Mouse (Mus musculus) hindbrain, embryonic 10.5 days (tissue): ENCODE data around the gene Zbtb25. TPM values are rescaled to one million over a fixed set of nuclear protein-coding genes. Genes with fewer than 3 reads are reported as not detected.

ENCODE experiments used
- DNase-seq: peaks from one replicate; pipeline ENCODE4 v3.0.0-alpha.2; 2017; ENCODE audit warnings: low spot score
- H3K27ac ChIP-seq: fragments of 300-500 bp; sonication (generic); 2 replicates; pipeline ENCODE4 v1.5.1; 2016; ENCODE audit warnings: mild to moderate bottlenecking, moderate library complexity
- H3K27me3 ChIP-seq: fragments of 300-500 bp; sonication (generic); 2 replicates; pipeline ENCODE4 v1.6.1; 2016; ENCODE audit warnings: mild to moderate bottlenecking; ENCODE audit not compliant: poor library complexity, insufficient read depth, severe bottlenecking
- H3K36me3 ChIP-seq: fragments of 300-500 bp; sonication (generic); 2 replicates; pipeline ENCODE4 v1.6.1; 2016; ENCODE audit warnings: mild to moderate bottlenecking, moderate library complexity
- H3K4me1 ChIP-seq: fragments of 300-500 bp; sonication (generic); replicated peaks from 2 replicates; pipeline ENCODE4 v1.6.1; 2016; ENCODE audit warnings: mild to moderate bottlenecking
- H3K4me3 ChIP-seq: fragments of 300-500 bp; sonication (generic); 2 replicates; pipeline ENCODE4 v1.5.1; 2016; ENCODE audit warnings: mild to moderate bottlenecking, moderate library complexity
- H3K9me3 ChIP-seq: fragments of 300-500 bp; sonication (generic); 2 replicates; pipeline ENCODE4 v1.6.1; 2016; ENCODE audit warnings: mild to moderate bottlenecking, moderate library complexity
- WGBS: fragments of 180-500 bp; shearing (Covaris S2); methylation state at CpG from one replicate; pipeline ENCODE4 v1.1.7; 2016; 5-methylcytosine and 5-hydroxymethylcytosine counted together
- polyA plus RNA-seq: library from polyadenylated mRNA; unstranded; fragments of >200 nt; fragmentation: Nextera tagmentation; extraction: Ambion mirVana; gene quantifications from 2 replicates; pipeline ENCODE4 v1.2.1, GENCODE M21; 2016

Zbtb25 gene
- polyA plus RNA-seq, 1 experiment from 2014 or later, result 17.9 TPM

DNA sequence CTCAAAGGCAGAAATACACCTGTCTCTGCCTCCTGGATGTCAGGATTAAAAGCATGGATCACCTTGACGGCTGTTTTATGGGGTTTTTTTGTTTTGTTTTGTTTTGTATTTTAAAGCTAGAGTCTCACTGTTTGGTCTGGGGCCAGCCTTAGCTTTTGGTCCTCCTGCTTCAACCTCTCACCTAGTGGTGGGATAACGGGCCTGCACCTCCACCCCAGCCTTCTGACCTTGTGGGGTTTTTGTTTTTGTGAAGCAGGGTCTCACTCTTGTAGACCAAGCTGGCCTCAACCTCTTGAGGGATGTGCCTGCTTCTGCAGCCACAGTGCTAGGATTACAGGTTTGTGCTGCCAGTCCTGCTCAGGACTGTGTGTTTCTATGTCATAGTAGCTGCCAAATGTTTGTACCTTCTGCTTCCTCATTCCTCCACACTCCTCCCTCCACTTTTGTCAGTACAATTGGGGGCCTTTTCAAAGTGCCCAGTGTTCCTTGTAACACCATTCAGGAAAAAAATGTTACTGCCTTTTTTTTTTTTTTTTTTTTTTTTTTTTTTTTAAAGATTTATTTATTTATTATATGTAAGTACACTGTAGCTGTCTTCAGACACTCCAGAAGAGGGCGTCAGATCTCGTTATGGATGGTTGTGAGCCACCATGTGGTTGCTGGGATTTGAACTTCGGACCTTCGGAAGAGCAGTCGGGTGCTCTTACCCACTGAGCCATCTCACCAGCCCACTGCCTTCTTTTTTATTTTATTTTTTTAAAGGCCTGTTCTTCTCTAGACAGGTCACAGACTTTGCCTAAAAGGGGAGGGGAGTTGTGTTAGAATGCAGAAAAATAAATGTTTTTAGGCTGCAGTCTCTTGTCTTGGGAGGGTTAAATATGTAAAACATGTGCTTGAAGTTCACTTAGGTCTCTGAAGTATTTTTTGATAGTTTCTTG, 3.7 kb upstream of the Zbtb25 start:
- no peak overlapping the region for H3K27ac ChIP-seq
- no peaks in the 10 kb centered on the region for H3K9me3 ChIP-seq
- H3K4me3 ChIP-seq, result peak overlapping the region; percentile 93; the same call in 1 of the 2 replicates
- 73% methylated on average over 6 of the region's 7 CpGs for WGBS
- H3K4me1 ChIP-seq, result peaks cover 58% of the 10 kb centered on the region
- no peaks in the 10 kb centered on the region for H3K36me3 ChIP-seq
- no peak for DNase-seq
- no peaks in the 10 kb centered on the region for H3K27me3 ChIP-seq

DNA sequence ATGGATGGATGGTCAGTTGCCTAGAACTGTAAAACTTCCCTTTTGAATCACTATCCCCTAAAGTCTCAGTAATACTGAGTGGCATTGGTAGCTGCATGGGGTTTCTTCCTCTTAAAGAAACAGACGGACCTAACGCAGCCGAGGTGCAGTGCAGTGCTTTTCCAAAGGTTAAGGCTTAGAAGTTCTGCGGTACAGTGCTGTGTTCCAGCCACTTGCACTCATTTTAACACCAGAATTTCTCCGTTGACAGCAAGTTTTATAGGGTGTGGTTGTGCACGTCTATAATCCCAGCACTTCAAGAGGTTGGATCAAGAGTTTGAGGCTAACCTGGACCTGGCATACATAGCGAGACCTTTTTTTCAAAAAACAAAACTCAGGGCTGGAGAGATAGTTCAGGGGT, 2.6 kb upstream of the Zbtb25 start:
- 53% methylated on average over 7 of the region's 7 CpGs for WGBS
- peak overlapping the region; percentile 93 for H3K4me3 ChIP-seq
- H3K4me1 ChIP-seq, result peaks cover 66% of the 10 kb centered on the region
- H3K27ac ChIP-seq, result 0 out of 2 replicates have a peak overlapping the region, but pooled peaks have one; percentile 6
- H3K36me3 ChIP-seq, result no peaks in the 10 kb centered on the region
- H3K27me3 ChIP-seq, result no peaks in the 10 kb centered on the region
- no peak for DNase-seq
- no peaks in the 10 kb centered on the region for H3K9me3 ChIP-seq

DNA sequence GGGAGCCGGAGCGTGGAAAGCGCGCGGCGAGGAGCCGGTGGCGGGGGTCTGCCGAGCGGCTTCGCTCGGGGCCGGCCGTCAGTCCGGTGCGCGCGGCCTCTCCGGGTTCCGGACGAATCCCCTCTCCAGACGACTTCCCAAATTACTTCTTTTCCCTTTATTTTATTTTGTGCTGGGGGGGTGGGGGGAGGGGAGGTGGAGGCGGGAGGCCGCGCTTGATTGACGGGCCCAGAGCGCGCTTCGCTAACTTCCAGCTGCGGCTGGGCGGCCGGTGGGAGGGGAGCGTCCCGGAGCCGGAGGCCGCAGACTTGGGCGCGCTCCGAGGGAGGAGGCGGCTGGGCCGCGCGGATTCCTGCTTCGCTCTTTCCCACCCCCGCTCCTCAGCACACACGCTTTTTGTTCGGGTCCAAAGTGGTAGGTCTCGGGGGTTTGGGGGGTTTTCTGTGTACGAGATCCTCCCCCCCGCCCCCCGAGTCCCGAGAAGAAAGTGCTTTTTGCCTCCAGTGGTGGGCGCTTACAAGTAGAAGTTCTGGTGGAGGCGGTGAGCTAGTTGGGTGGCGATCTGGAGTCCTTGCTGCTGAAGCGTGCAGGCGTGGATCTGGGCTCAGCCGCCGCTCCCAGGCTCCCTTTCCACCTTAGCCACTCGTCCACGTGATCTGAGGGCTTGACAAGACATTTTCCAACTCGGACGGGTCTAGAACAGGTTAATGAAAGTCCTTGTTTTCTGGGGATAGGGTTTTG, 1.6 kb upstream of the Zbtb25 start:
- peak; percentile 84 for DNase-seq
- Histone ChIP-seq H3K27ac (peak overlapping the region; percentile 100), H3K4me1 (peaks cover 71% of the 10 kb centered on the region), H3K9me3 (no peaks in the 10 kb centered on the region), H3K36me3 (no peaks in the 10 kb centered on the region), H3K27me3 (no peaks in the 10 kb centered on the region), H3K4me3 (peak overlapping the region; percentile 93)
- WGBS, result under 1% methylated on average over 63 of the region's 63 CpGs

DNA sequence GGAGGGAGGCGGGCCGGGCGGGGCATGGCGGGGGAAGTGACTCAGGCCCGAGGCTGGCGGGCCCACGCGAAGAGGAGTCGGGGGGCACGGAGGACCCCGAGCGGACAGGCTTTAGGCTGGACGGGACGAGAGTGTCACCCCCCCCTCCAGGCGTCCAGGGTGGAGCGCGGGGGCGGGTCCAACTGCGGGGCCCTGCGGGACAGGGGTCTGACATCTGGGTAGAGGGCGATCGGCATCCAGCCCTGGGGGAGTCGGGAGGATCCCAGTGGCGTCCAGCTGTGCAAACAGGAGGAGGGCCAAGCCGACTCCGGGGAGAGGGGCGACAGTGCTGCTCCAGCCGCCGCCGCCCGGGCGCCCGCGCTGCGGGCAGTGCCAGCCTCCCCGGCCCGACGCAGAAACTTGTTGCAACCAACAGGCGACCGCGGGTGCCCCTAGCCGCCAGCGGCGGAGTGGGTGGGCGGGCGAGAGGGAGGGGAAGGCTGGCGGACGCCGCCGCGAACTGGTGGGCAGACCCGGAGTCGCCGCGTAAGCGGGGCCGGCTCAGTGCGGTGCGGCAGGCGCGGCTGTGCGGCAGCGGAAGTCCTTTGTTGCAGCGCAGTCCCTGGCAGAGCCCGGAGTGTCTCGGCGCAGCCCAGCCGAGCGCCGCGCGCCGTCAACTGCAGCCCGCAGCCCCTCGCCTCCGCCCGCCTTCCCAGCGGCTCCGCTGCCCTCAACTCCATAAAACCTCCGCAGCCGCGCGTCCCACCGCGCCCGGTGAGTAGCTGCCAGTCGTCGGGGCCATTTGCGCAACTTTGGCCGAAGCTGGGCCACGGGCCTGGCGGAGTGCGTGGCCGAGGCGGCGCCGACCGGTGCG, 802 bp upstream of the Zbtb25 start, which contains the start of gene Zbtb1:
TSS of gene Zbtb1 (plus strand) at position 289 of the 853 bp plus-strand sequence.
- no peaks in the 10 kb centered on the region for H3K27me3 ChIP-seq
- H3K9me3 ChIP-seq, result no peaks in the 10 kb centered on the region
- H3K4me1 ChIP-seq, result peaks cover 75% of the 10 kb centered on the region
- under 1% methylated on average over 98 of the region's 99 CpGs for WGBS
- peak within 1 kb of the TSS; percentile 93 for H3K4me3 ChIP-seq
- peak; percentile 86 for DNase-seq
- H3K36me3 ChIP-seq, result no peaks in the 10 kb centered on the region; the same call in 1 of the 2 replicates
- peak within 1 kb of the TSS; percentile 100 for H3K27ac ChIP-seq

DNA sequence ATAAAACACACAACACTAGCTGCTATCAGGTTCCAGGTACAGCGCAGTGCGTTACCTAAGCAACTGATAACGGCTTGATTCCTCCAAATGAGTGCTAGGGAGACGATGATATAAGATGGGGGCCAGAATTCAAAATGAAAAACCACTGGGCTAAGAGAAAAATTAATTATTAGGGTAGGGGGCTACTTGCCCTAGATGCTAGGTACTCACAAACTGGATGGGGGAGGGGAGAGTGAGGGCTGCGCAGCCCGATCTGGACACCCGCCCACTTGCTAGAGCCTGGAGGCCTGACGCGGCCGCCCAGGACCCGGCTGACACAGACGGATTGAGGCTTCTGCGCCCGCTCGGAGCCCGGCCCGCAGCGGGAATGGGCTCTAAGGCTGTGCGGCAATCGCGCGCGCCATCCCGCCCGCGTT, 604 bp downstream of the Zbtb25 start:
- Histone ChIP-seq H3K36me3 (peaks cover 8% of the 10 kb centered on the region), H3K4me3 (peak overlapping the region; percentile 93), H3K4me1 (peaks cover 62% of the 10 kb centered on the region), H3K9me3 (no peaks in the 10 kb centered on the region), H3K27ac (peak overlapping the region; percentile 100), H3K27me3 (no peaks in the 10 kb centered on the region)
- WGBS, result 1% methylated on average over 26 of the region's 26 CpGs
- DNase-seq, result peak; percentile 72

DNA sequence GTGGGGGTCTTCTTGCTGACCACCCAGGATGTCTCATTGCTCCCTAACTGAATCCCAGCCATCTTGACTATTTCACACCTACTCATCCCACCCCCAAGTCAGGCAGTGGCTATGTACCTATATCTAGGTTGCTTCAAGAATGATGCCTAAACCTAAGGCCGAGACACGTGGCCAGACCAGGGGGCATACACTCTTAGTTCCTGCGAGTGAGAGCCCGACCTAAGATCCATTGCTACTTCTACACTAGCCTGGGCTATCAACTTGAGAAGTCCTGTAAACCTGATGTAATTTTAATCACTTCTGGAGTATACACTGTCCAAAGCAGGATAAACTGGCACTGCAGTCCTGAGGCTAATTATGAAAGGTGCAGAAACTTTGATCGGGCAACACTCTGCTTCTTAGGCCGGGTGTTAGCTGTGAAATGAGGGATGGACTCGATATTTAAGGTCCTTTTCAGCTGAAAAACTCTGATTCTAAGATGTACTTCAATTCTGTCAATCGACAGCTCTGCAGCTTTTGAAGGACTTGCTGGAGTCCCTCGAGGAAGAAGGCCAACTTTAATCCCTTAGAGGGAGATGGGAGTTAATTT, 1.1 kb downstream of the Zbtb25 start:
- WGBS, result 9% methylated on average over 9 of the region's 9 CpGs
- H3K9me3 ChIP-seq, result no peaks in the 10 kb centered on the region
- peaks cover 8% of the 10 kb centered on the region for H3K36me3 ChIP-seq
- no peaks in the 10 kb centered on the region for H3K27me3 ChIP-seq
- H3K27ac ChIP-seq, result peak overlapping the region; percentile 100
- H3K4me1 ChIP-seq, result peaks cover 62% of the 10 kb centered on the region
- H3K4me3 ChIP-seq, result peak overlapping the region; percentile 93
- DNase-seq, result no peak

DNA sequence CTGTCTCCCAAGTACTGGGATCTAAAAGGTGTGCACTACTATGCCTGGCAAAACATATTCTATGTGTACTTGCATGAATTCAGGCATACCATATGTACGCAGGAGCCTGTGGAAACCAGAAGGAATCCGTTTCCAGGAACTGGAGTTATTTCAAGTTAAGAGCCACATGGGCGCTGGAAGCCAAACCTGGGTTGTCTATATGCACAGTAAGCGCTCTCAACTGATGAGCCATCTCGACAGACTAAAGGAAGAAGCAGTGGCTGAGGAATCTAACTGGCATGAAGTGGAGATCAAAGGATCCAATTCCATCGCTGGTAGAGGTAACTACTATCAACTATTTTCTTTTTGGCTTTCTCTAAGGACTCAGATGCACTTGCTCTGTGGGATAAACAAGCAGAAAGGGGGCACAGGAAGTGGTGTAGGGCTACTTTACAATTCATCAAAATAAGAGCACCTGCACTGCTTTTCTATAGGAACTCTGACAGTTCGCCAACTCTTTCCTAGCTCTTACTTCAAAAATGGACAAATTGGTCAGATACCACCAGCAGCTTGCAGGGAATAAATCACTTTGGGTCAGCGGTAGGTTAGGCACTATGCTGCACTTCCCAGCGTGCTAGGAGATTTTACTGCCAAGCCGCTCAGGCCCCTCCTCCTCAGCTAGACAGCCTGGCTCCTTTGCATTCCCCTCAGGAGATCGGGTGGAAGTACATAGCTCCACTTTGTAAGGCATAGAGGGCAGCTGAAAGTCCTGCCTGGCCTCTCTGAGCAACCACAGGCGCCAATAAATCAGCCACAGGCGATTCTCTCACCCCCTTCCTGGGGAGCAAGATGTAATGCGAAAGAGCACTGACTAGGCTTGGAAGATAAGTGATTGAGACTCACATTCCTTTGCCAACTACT, 2.1 kb downstream of the Zbtb25 start:
- Histone ChIP-seq H3K27me3 (no peaks in the 10 kb centered on the region), H3K4me1 (peaks cover 54% of the 10 kb centered on the region), H3K9me3 (no peaks in the 10 kb centered on the region), H3K36me3 (peaks cover 9% of the 10 kb centered on the region), H3K4me3 (peak overlapping the region; percentile 93), H3K27ac (peak overlapping the region; percentile 100; the same call in 1 of the 2 replicates)
- peak; percentile 42 for DNase-seq
- WGBS, result 28% methylated on average over 14 of the region's 14 CpGs

DNA sequence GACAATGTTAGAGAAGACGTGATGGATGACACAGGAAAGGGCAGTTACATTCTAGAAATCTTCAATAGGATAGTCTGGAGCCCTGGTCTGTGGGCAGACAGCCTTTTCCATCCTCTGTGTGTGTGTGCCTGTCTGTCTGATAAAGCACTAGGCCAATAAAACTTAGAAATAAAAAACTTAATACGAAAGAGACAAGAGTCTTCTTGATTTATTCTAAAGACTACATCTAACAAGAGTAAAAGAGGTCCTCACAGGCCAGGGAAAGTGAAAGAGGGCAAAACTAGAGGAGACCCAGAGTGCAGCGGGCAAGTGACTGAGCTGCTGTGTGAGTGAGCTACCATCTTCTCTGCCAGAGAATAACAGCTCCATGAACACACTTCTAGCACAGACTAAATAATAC, 3.1 kb downstream of the Zbtb25 start:
- DNase-seq, result no peak

DNA sequence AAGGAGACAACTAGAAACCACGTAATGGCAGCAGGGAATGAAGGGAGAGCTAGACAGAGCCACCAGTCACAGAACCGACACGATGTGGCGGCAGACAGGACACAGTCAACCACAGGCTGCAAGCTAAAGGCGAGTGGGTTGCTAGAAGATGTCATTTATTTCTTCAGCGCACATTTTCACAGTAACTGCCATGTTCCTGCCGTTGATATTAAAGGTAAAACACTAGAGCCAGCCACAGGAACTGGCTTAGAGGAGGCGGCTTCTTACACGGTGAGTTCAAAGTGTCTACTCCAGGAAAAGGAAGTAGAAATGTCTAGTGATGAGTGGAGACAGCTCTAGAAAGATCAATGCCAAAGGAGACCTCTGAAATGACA, 7.1 kb downstream of the Zbtb25 start:
- Histone ChIP-seq H3K36me3 (peaks cover 21% of the 10 kb centered on the region), H3K27me3 (no peaks in the 10 kb centered on the region), H3K27ac (no peak overlapping the region), H3K4me1 (peaks cover 16% of the 10 kb centered on the region), H3K4me3 (no peak overlapping the region), H3K9me3 (no peaks in the 10 kb centered on the region)
- WGBS, result 85% methylated on average over 9 of the region's 9 CpGs
- no peak for DNase-seq

More for the DNA sequence above, 3.1 kb downstream of the Zbtb25 start:
- 86% methylated on average over 3 of the region's 3 CpGs for whole genome bisulfite sequencing
- Histone ChIP-seq H3K4me1 (peaks cover 44% of the 10 kb centered on the region), H3K36me3 (peaks cover 14% of the 10 kb centered on the region), H3K9me3 (no peaks in the 10 kb centered on the region), H3K27ac (no peak overlapping the region), H3K27me3 (no peaks in the 10 kb centered on the region), H3K4me3 (no peak overlapping the region)

DNA sequence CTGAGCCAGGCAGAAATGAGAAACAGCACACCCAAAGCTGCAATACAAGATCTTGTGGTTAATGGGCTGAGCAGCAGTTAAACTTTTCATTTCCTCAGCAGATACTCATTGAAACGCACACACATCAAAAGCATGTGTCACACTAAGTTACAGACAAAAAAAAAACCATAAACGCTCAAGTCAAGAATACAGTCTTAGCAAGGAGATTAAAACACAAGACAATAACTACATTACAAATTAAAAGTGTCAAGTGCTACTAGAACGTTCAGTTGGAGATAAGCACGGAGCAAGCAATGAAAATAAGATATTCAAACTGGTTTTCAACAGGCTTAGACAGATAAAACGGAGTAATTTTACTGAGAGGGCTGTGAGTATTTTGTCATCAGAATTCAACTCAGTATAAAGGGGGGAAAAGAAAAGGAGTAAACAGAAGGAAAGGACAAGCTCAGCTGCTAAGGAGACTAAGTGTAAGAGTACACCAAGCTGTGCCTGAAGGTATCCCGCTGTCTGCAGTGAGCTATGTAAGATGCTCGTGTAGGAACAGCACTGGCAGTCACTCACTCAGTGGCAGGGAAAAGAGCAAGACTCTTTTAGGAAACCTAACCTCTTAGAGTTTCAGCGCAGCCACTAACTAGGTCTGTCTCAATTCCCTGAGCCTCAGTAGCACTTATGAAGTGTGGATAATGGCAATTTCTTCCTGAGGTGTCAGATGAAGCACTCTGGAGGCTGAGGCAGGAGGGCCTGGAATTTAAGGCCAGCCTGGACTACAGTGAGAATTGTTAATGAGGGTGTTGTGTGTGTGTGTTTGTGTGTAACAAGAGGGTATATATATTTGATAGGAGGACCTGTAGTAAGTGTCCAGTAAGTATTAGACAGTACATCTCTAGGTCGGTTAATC, 7.7 kb downstream of the Zbtb25 start:
- H3K4me3 ChIP-seq, result no peak overlapping the region
- no peak for DNase-seq
- H3K4me1 ChIP-seq, result peaks cover 10% of the 10 kb centered on the region
- 80% methylated on average over 9 of the region's 9 CpGs for WGBS
- H3K27me3 ChIP-seq, result no peaks in the 10 kb centered on the region
- H3K36me3 ChIP-seq, result peaks cover 26% of the 10 kb centered on the region
- H3K9me3 ChIP-seq, result no peaks in the 10 kb centered on the region
- no peak overlapping the region for H3K27ac ChIP-seq
